Mouse (Mus musculus) liver, postnatal 0 days (tissue): Measurements from ENCODE around the gene Gabrb1. TPM values are rescaled to one million over a fixed set of nuclear protein-coding genes. Genes with fewer than 3 reads are reported as not detected.

Experiments
- ATAC-seq: fragments of 200-750 bp; cut with Nextera tagmentation; 2 replicates; pipeline ENCODE4 v1.8.0; 2017; ENCODE audit warnings: mild to moderate bottlenecking, moderate library complexity
- DNase-seq: peaks from one replicate; pipeline ENCODE4 v3.0.0-alpha.2; 2016
- H3K27ac ChIP-seq: fragments of 300-500 bp; sonication (generic); 2 replicates; pipeline ENCODE4 v1.5.1; 2014; ENCODE audit warnings: antibody characterized with exemption, moderate library complexity, mild to moderate bottlenecking, low read depth
- H3K27me3 ChIP-seq: fragments of 300-500 bp; sonication (generic); 2 replicates; pipeline ENCODE4 v1.6.1; 2014; ENCODE audit warnings: low read length, control low read depth, mixed read lengths; ENCODE audit not compliant: insufficient read depth
- H3K36me3 ChIP-seq: fragments of 300-500 bp; sonication (generic); replicated peaks from 2 replicates; pipeline ENCODE4 v1.6.1; 2014; ENCODE audit warnings: mild to moderate bottlenecking, control low read depth, low read length, moderate library complexity, mixed read lengths; ENCODE audit not compliant: insufficient read depth
- H3K4me1 ChIP-seq: fragments of 300-500 bp; sonication (generic); 2 replicates; pipeline ENCODE4 v1.6.1; 2014; ENCODE audit warnings: antibody characterized with exemption, mild to moderate bottlenecking, control low read depth; ENCODE audit not compliant: insufficient read depth
- H3K4me2 ChIP-seq: fragments of 300-500 bp; sonication (generic); 2 replicates; pipeline ENCODE4 v1.6.1; 2014; ENCODE audit warnings: low read depth, mild to moderate bottlenecking, low read length, moderate library complexity, mixed read lengths
- H3K4me3 ChIP-seq: fragments of 300-500 bp; sonication (generic); 2 replicates; pipeline ENCODE4 v1.5.1; 2014; ENCODE audit warnings: low read depth, low read length
- H3K9ac ChIP-seq: fragments of 300-500 bp; sonication (generic); replicated peaks from 2 replicates; pipeline ENCODE4 v1.6.1; 2014; ENCODE audit warnings: mild to moderate bottlenecking, moderate library complexity
- H3K9me3 ChIP-seq: fragments of 300-500 bp; sonication (generic); 2 replicates; pipeline ENCODE4 v1.6.1; 2016; ENCODE audit warnings: mild to moderate bottlenecking, control low read depth, low read length, mixed read lengths
- CTCF ChIP-seq: sonication (generic); IDR thresholded peaks from 2 replicates; pipeline ENCODE4 v1.5.1; 2016; ENCODE audit warnings: antibody characterized with exemption, low read depth
- EP300 ChIP-seq: IDR thresholded peaks from 2 replicates; pipeline ENCODE4 v1.6.1; 2016; ENCODE audit warnings: antibody characterized with exemption, low read depth, mild to moderate bottlenecking
- whole genome bisulfite sequencing: fragments of 180-500 bp; shearing (Covaris S2); extraction: QIAGEN DNeasy Blood & Tissue Kit; methylation state at CpG from one replicate; pipeline ENCODE4 v1.1.7; 2014; ENCODE audit not compliant: insufficient replicate concordance; 5-methylcytosine and 5-hydroxymethylcytosine counted together
- polyA plus RNA-seq: library from polyadenylated mRNA; unstranded; fragments of >200 nt; fragmentation: Nextera tagmentation; extraction: Ambion mirVana; gene quantifications from 2 replicates; pipeline ENCODE4 v1.2.1, GENCODE M21; 2015

Gabrb1 gene
- polyA plus RNA-seq, 1 experiment from 2014 or later, result not detected

DNA sequence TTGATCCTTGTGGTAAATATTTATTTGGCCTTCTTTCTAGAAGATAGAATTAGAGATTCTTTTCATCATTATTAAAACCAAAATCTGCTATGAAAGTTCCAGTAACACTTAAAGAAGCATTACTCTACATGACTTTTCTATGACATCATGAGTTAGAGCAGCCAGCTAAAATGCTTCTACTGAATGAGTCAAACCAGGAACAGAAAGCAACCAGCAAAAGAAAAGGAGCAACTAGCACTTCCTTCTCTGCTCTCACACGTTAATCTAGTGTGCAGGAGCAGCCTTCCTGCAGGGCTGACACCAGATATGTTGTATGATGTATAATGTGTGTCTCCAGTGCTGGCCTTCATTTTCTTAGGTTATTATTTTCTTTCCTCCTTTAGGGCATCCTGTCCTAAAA is 164.9 kb downstream of the Gabrb1 start:
- Histone ChIP-seq H3K9ac (no peak overlapping the region), H3K36me3 (no peaks in the 10 kb centered on the region), H3K4me2 (no peak overlapping the region), H3K27ac (no peak overlapping the region), H3K4me3 (no peak overlapping the region), H3K4me1 (no peaks in the 10 kb centered on the region), H3K27me3 (no peaks in the 10 kb centered on the region), H3K9me3 (no peaks in the 10 kb centered on the region)
- ATAC-seq, result no peak
- TF ChIP-seq CTCF (no peak), EP300 (no peak)
- DNase-seq, result no peak
- 29% methylated on average over 1 of the region's 1 CpGs for WGBS

DNA sequence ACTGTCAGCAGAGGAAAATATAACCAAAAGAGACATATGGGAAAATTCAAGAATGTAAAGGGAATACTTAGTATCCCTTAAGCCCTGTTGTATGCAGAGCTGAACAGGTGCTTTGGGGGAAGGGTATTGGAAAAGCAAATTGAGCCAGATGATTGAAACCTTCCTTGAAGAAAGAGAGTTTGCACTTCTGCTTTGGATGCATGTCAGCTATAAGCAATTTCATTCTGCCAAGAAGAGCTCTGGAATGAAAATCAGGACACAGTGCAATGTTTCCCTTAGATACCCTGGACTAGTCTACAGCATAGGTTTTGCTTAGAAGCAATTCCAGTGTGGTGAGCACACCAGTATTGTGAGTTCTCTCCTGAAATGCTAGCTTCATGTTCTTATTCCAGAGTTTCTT is 170.4 kb downstream of the Gabrb1 start:
- DNase-seq (no peak), ATAC-seq (no peak)
- Histone ChIP-seq H3K27me3 (no peaks in the 10 kb centered on the region), H3K9ac (no peak overlapping the region), H3K4me2 (no peak overlapping the region), H3K36me3 (no peaks in the 10 kb centered on the region), H3K27ac (no peak overlapping the region), H3K4me3 (no peak overlapping the region), H3K4me1 (no peaks in the 10 kb centered on the region), H3K9me3 (no peaks in the 10 kb centered on the region; the same call in 1 of the 2 replicates)
- TF ChIP-seq CTCF (no peak), EP300 (no peak)

- no peak overlapping the region for H3K4me2 ChIP-seq
- no peaks in the 10 kb centered on the region; the same call in 1 of the 2 replicates for H3K9me3 ChIP-seq
- no peak overlapping the region for H3K4me3 ChIP-seq
- H3K36me3 ChIP-seq, result no peaks in the 10 kb centered on the region
- H3K27ac ChIP-seq, result no peak overlapping the region
- DNase-seq, result no peak
- no peak for ATAC-seq
- TF ChIP-seq CTCF (no peak), EP300 (no peak)
- no peak overlapping the region for H3K9ac ChIP-seq
- H3K27me3 ChIP-seq, result no peaks in the 10 kb centered on the region
- 43% methylated on average over 1 of the region's 1 CpGs for WGBS
- no peaks in the 10 kb centered on the region for H3K4me1 ChIP-seq
Measured at GRCm38 (mm10) chr5:71828996-71829395, 171.1 kb downstream of the Gabrb1 start.

- no peak overlapping the region for H3K4me2 ChIP-seq
- H3K36me3 ChIP-seq, result no peaks in the 10 kb centered on the region
- WGBS, result 51% methylated on average over 2 of the region's 2 CpGs
- no peak for DNase-seq
- H3K27ac ChIP-seq, result no peak overlapping the region
- no peak overlapping the region for H3K4me3 ChIP-seq
- no peaks in the 10 kb centered on the region for H3K27me3 ChIP-seq
- no peaks in the 10 kb centered on the region for H3K4me1 ChIP-seq
- TF ChIP-seq EP300, result no peak
- no peak for TF ChIP-seq CTCF
- H3K9ac ChIP-seq, result no peak overlapping the region
- no peaks in the 10 kb centered on the region; the same call in 1 of the 2 replicates for H3K9me3 ChIP-seq
- ATAC-seq, result no peak
Measured at GRCm38 (mm10) chr5:71830342-71830741, 172.4 kb downstream of the Gabrb1 start.

DNA sequence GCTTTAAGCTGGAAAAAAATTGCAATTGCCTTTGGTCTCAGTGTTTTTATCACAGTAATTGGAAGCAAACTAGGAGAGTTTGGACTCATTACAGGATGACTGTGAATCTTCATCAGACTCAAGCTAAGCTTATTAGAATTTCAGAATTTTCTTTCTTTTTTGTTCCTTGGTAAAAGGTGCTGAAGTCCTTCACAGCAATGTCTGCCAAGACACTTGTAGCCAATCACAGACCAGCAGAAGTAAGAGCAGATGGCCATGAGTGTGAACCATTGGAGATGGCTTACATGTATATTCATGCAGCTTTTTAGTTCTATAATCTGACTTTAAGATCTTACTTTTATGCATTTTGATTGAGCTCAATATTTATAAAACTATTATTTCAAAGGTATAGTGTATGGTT is 184.3 kb downstream of the Gabrb1 start:
- H3K27ac ChIP-seq, result no peak overlapping the region

DNA sequence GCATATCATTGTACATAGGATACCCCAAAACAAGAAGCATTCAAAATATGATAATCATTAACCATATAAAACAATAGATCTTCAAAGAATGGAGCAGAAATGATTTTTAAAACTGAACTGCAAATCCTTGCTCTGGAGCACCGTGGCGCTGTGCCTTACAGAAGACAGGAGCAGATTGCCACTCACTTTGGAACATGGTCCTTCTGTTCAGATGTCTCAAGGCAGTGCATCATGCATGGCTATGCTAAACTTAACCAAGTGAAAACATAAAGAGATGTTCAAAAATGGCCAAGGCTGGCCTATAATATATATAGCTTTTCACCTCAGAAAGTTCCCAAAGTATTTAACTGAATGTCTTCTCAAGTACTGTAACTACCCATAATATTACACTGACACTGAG is 240.3 kb downstream of the Gabrb1 start:
- no peaks in the 10 kb centered on the region for H3K9me3 ChIP-seq
- no peak for ATAC-seq
- H3K27ac ChIP-seq, result no peak overlapping the region
- TF ChIP-seq CTCF, result no peak
- TF ChIP-seq EP300, result no peak
- no peak overlapping the region for H3K9ac ChIP-seq
- H3K4me2 ChIP-seq, result no peak overlapping the region
- no peaks in the 10 kb centered on the region for H3K36me3 ChIP-seq
- DNase-seq, result no peak
- H3K27me3 ChIP-seq, result no peaks in the 10 kb centered on the region
- no peak overlapping the region for H3K4me3 ChIP-seq
- no peaks in the 10 kb centered on the region for H3K4me1 ChIP-seq
- 76% methylated on average over 2 of the region's 2 CpGs for WGBS

More for the DNA sequence above, 184.3 kb downstream of the Gabrb1 start:
- DNase-seq, result no peak
- H3K27me3 ChIP-seq, result no peaks in the 10 kb centered on the region
- no peaks in the 10 kb centered on the region for H3K36me3 ChIP-seq
- H3K4me3 ChIP-seq, result no peak overlapping the region
- H3K4me1 ChIP-seq, result no peaks in the 10 kb centered on the region
- H3K9ac ChIP-seq, result no peak overlapping the region
- no peak for ATAC-seq
- no peak overlapping the region for H3K4me2 ChIP-seq
- TF ChIP-seq EP300, result no peak
- no peak for TF ChIP-seq CTCF
- H3K9me3 ChIP-seq, result no peaks in the 10 kb centered on the region

DNA sequence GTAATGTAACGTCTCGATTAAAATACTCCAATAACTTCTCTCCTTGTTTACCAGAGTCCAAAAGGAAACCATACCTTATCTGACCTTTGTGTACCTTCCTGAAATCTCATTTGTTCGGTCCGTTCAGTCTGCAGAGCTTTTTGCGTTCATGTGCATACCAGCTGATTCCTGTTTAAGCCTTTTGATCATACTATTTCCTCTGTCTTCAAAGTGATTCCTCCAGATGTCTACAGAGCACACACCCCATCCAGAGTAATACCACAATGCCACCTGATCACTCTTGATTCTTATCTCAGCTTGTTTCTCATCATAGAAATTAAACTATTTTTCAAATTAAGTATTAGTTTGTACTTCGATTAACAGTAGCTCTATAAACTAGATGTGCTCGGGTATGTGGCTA is 245.5 kb downstream of the Gabrb1 start:
- Histone ChIP-seq H3K4me3 (no peak overlapping the region), H3K9me3 (no peaks in the 10 kb centered on the region), H3K27me3 (no peaks in the 10 kb centered on the region), H3K27ac (no peak overlapping the region), H3K4me1 (no peaks in the 10 kb centered on the region), H3K4me2 (no peak overlapping the region), H3K36me3 (no peaks in the 10 kb centered on the region), H3K9ac (no peak overlapping the region)
- ATAC-seq (no peak), DNase-seq (no peak)
- TF ChIP-seq CTCF (no peak), EP300 (no peak)
- 67% methylated on average over 7 of the region's 7 CpGs for WGBS
